Mouse (Mus musculus): ENCODE measurements around the gene Stoml2.

DNA sequence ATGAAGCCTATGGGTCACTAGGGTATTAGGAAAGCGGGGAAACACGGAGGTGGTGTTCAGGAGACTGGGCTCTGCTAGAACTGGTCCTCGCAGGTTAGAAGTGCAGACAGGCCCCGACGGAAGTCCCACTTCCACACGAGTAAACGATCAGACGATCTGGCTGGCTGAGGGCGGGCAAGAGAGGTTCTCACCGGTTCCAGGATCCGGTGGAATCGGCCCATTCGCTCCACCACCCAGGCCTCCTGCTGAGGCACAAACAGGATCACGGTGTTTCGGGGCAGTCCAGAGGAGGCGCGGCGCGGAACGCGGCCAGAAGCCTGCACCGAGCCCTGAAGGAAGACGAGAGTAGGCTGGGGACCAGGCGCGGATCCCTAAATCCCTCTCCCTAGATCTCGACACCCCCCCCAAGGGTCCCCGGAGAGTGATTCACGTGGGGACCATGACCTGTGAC, 705 bp downstream of the Stoml2 start:
- TF ChIP-seq CTCF (IDR thresholded peaks at IDR 0.05) = no peak
- no peak for TF ChIP-seq EP300 (IDR thresholded peaks at IDR 0.05)

Data from lung, postnatal 0 days (tissue).